Mouse (Mus musculus) embryo, embryonic 9.5 days (tissue): ENCODE measurements around the gene Lmo3.

ENCODE experiments used
- DNase-seq: peaks from one replicate; pipeline ENCODE4 v3.0.0-alpha.2; 2017; ENCODE audit errors: extremely low spot score

Lmo3 gene

DNA sequence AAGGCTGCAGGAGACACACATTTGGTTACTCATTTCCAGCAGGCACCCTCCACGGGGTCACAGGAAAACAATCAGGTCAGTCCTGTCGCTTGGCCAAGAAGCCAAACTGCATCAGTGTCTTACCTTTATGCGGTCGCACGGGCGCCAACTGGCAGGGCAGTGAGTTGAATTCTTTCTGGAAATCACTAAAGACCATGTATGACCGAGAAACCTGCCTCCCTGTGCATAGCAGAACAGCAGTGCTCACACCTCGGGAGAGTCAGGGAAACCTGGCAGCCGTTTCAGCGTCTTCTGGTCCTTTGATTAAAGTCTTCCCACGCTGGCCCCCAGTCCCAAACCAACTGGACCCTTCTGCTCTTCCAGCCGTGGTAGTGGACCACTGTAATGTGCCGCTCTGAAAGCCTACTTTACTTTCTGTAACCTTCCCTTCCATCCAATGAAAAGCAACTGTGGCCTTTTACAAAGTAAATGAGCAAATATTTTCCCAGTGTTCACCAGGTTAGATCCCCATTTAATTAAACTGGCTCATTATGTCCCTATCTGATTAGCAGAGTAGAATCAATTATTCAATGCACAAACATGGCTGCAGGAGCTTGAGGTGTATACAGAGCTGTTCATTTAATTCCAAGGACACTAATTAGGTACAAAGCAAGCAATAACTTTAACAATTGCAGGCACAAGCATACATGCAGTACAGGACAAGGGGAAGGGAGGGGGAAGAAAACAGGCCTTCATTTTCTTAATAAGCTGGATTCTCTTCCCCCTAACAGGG, at the start of gene Lmo3:
Lmo3 (minus strand) TSS at position 235 of the 772 bp plus-strand sequence.
- no peak for DNase-seq

DNA sequence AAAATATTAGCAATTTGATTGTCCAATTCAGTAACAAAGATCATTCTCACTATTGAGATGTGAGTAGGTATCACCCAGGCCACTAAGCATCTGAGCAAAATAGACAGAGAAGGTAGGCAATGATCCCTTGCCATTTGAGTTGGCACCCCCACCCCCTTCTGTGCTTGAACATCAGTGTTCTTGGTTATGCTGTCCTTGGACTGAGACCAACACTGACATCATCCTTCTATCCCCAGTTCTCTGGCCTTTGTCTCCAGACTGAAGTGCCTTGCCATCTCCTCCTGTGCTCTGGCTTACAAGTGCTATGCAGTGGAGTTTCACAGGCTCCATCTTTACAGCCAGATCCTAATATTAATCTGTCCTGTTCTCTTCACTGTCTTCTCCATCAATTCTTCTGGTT, 39.0 kb upstream of the Lmo3 start:
- DNase-seq = no peak

DNA sequence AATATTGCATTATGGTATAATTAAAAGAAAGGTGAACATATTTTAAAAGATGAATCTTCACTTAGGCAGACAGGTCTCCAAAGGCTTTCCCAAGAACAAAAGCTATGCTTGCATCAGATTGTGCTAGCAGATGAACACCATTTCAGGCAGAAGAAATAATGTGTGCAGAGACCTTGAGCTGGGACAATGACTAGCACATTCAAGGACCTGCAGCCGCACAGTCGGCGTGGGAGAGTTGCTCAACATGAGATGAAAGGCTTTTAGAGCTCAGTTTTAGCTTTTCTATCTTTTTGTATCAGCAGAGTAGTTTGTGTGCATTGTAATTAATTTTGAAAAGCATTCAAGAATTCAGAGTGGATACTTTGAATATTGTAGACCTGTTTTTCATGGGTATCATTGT, 36.6 kb upstream of the Lmo3 start:
- DNase-seq = no peak

DNA sequence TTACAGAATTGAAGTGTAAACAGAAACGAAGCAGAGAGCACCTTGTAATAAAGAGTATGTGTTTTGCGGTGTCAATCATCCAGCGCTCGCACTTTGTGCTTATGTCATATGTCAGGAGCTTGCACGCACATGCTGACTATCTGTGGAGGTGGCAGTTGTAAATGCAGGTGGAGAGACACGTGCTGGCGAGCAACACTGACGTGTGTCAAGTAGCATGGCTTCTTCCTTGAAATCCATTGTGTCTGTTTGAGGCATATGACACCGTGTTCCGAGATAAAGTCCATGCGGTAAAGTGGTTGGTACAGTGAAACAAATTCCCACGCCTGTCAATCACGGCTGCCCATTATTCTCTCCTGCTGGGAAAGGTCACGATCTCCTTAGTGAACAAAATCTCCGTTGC, 15.2 kb upstream of the Lmo3 start:
- no peak for DNase-seq

DNA sequence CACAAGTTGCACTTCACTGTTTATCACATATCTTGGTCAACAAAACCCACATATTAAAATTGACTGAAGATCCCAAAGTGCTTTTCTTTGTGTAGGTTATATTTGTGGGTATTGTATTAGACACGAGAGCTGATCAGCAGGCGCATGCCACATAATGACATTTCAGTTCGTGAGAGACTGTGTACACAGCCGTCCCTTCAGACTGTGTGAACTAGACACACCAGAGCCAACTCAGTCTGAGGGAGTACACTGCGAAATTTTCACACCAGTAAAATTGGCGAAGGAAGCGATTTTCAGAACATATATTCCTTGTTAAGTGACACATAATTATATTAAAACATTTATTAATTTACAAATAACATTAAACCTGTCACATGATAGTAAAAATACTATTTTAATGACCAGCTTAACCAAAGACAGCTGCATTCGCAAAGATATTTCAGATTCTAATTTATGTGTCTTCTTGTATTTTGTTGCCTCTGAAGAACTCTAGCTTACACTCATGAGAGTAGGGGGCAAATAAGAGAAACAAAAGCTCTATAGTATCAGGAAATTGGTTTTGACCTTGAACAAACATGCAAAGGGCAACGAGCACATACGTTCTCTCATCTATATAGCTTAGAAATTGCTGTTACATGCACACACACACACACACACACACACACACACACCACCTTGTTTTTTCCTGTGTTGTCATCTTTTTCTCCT, 14.4 kb upstream of the Lmo3 start:
- DNase-seq = no peak

DNA sequence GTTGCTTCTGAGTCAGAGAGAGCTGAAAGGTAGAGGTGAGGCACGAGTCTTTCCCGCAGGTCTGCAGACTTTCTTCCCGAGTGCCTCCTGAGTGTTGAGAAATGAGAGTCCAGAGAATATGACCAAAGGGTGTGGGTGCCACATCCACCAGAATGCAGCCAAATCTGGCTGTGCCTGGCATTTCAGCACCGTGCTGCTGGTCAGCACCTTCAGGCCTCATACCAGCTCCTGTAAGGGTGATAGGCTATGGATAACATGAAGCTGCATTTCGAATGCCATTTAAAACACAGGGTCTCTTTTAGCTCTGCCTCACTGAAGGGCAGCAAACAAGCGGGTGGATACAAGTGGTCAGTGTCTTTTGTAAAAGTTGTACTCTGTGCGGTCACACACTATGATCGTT, 1.5 kb upstream of the Lmo3 start:
- DNase-seq = peak; percentile 15

DNA sequence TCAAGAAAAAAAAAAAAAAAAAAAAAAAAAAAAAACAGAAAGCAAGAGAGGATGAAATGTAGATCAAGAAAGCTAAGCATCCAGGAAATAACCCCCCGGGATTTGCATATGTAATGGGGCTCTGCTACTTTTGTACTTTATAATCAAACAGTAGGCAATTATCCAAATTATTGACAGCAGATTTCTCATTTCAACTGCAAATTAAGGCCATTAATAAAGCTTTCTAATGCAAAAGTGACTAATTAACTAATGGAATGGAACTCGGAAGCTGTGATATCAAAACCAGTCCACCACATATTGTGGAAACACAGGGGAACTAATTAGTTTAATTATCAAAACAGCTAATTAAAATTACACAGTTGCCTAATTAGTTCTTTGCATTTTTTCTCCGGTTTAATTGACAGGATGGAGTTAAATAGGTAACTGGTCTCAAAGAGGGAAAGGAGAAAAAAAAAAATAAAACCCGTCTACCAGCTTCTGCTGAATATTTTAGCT, 785 bp upstream of the Lmo3 start:
- no peak for DNase-seq

DNA sequence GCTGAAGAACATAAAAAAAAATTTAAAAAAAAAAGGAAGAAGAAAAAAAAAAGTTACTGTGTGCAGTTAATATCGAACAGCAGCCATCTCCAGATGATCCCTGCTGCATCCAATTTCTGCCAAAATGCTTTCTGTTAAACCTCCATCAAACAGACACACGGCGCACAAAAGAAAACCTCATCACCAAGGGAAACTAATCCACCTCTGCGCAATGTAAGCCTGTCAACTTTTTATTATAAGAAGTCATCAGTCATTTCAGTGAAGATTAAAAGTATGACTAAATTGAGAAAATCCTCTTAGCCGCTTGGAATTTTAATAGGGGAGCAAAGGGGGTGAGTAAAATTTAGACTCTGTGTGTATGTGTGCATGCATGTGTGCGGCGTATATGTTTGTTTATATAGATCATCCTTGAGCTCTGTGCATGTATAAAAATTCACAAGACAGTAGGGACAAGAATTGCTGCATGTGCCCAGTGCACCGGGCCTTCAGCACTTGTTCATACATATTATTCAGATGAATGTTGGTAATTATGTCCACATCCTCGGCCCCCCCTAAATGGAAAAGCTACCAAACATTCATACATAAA, 1.2 kb downstream of the Lmo3 start:
- no peak for DNase-seq

DNA sequence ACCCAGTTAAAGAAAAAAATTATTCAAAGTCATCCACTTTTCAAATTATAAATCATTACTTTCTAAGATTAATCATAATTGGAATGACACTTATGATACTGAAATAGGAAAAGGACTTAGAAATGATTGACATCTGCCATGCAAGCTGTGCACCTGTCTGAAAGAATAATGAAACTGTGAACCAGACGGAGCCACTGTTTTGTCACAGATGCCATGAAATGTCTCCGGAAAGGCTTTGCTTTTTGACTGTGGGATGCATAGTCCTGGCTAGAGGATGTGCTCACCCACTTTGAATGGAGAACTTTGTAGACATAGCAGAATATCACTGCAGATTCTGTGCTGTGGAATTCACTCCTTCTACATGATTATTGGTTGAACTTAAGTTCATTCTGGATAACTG, 18.4 kb downstream of the Lmo3 start:
- no peak for DNase-seq

DNA sequence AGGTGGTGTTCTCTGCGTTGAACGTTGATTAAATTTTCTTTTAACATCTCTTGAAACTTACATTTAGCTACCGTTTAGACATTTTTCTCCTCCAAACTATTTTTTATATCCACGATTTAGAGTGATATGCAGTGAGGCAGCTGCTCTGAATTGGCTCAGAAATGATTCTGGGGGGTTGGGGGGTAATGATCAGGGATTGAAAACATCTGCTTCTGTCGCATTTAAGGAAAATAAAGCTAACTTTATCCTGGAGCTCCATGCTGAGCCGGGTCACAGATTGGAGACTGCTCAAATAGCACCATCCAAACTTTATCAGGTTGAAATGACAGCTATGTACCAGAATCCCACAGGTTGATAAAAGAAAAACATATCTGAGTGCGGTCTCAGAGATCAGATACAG, 29.6 kb downstream of the Lmo3 start:
- no peak for DNase-seq

DNA sequence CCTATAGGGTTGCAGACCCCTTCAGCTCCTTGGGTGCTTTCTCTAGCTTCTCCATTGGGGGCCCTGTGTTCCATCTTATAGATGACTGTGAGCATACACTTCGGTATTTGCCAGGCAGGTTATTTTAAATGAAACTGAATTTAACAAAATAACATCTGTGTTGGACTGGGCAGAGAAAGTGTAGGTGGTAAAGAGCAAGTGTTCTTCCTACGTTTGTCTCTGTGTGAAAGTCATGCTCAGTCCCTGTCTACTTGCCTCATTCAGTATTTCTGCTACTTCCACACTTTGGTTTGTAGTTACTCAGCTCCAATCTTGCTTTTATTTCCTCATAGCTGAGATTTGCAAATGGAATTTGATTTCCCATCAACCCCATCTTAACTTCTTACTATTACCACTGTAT, 46.9 kb downstream of the Lmo3 start:
- no peak for DNase-seq

DNA sequence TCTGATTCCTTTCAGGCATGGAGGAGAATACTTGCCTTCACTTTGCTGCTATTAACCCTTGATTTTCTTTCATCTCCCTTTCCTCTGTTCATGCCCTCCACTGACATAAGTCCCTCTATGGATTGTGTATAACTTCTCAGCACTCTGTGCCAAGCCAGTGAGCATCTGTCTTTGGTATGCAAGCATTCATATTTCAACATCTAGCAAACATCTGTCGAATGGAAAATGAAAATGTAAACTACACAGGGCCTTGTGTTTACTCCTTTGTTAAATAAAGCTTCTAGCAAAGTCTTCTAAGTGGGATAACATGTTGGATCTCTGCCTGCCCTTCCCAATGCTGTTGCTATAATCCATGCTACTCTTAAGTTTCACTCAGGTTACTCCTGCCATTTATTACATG, 75.1 kb downstream of the Lmo3 start:
- no peak for DNase-seq

DNA sequence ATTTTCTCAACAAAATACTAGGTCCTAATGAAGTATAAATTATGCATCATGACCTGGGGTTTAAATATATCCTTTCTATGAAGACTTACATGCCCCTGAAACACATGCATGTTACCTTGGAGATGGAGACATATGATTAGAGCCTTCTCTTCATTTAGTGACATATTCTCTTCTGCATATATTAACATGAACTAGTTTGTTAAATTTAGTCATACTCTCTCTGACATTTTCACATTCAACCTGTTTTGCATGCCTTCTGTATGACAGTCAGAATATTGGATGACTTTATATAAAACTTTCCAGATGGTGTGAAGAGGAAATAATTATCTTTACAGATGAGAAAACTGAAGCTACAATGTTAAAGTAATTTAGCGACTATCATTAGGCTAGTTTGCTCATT, 77.8 kb downstream of the Lmo3 start:
- DNase-seq = no peak

DNA sequence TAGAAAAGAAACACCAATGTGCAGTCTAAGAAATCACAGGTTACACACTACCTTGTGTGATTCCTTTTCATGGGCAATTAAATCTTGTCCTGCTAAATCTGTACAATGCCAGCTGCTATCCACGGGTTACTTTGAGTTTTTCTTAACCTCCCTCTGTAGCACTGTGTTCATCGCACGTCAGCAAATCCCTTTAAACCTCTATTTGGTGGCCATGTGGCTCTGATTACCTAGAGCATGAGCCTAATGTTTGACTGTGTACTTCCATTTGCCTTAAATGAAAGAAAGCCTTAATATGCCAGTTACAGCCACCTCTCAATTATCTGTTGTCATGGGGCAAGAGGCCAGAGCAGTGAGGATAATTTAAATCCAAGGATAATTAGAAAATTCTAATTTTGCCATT, 98.9 kb downstream of the Lmo3 start:
- DNase-seq = no peak

DNA sequence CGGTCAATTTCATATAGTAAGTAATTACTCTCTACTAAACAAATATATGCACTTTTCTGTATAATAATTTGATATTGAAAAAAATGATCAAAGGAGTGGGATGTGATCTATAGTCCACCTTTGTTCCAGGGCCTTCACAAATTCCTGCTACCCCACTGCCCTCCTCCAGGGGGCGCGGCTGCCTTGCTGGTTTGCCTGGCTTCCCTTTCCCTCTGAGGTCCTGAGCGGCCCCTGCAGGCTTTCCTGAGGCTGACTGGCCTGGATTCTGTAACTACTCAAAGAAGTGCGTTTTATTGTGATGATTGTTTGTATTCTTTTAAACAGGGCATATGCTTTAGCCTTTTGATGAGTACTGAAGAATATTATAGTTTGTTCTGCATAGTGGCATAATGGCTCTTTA, 104.2 kb downstream of the Lmo3 start:
- peak; percentile 77 for DNase-seq

DNA sequence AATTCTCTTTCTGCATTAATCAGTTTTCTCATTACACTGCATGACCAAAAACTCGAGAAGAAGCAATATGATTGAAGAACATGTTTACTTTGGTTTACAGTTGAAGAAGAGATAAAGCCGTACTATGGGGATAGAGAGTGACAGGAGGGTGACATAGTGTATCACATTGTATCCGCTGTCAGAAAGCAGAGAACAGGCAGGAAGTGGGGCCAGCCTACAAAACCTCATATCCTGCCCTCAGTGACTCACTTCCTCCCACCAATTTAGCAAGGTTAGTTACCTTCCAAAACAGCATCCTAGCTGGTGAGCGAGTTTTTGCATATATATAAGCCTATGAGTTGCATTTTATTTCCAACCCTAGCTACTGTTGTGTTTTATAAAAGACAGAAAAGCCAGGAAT, 112.6 kb downstream of the Lmo3 start:
- no peak for DNase-seq

DNA sequence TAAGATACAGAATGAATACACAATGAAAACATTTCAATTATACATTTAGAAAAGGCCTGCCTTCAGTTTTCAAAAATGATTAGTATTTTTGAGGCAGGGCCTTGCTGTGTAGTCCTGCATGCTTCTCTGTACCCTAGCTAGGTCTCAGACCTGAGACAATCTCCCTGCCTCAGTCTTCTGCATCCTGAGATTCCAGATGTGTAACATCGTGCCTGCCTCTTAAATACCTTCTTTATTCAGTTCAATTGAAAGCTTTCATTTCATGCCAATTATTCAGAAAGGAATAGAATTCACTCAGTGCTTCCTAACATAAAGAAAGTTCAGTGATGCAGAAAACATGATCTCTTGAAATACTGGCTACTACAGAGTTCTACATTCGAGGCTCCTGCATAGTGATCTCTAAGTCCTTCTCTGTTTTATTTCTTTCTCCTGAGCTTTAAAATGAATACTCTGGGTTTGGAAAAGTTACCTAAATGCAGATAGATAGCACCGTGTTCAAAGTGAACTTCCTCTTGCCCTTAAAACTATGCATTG, 137.2 kb downstream of the Lmo3 start:
- no peak for DNase-seq

DNA sequence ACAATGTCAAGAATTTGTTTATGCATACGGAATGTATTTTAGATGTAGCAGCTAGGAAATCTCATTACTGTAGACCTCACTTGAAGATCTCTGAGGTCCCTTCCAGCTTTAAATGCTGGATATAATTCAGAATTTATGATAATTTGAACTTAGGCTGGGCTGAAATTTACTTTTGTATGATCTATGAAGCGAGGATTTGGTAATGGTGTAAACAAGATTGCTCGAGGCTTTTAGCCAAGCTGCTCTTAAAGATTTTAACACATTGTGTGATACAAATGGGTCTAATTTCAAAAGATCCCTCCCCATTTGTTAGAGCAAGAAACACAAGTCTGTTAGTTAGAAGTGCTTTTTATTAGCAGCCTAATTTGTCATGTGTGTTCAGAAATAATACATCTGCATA, 144.4 kb downstream of the Lmo3 start:
- no peak for DNase-seq

DNA sequence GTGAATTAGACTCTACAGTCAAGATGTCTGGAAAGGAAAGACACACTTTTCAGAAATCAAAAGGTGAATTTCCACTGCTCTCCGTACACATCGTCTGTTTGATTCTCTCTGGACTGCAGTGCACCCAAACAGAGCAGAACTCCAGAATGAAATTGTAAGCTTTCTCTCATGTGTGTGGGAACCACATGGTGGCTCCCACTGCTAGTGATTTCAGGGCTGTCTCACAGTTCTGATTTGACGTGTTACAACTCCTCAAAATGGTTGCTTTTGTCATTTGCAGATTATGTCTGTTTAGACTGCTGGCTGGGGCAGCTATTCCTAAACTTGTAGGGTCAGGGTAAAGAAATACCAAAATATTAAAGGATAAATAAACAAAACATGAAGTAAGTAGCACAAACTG, 145.0 kb downstream of the Lmo3 start:
- no peak for DNase-seq

DNA sequence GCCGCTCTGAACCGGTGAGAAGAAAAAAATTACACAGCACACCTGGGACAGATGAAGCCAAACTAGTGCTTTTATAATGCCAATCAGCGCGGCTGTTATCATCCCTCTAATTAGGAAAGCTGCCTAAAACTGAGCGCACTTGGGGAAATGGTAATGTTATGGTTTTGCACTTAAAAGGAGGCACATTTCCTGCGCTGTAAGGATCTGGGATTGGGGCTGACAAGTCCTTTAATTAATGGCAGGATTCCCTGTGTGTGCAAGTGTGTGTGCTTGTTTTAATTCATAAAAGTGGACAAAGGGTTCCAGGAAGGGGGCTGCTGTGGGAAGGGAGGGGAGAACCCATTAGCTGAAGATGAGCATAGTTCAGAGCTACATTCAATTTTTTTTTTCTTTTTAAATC, 154.4 kb downstream of the Lmo3 start:
- DNase-seq = no peak

DNA sequence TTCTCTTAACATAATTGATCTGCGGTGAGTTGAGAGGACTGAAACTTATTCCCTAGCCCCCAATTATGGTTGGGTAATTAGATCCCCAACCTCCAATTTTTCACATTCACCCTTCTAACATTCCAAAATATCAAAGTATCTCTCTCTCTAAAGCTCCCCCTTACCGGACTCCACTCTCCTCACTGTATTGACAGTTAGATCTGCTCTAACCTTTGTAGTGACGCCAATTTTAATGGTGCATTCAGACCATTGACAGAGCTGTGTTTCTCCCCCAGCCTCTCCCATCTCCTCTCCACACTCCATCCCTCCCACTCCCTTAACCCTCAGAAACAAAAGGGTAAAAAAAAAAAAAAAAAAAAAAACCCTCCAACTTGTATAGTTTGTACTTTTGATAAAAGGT, 154.9 kb downstream of the Lmo3 start:
- DNase-seq = no peak

DNA sequence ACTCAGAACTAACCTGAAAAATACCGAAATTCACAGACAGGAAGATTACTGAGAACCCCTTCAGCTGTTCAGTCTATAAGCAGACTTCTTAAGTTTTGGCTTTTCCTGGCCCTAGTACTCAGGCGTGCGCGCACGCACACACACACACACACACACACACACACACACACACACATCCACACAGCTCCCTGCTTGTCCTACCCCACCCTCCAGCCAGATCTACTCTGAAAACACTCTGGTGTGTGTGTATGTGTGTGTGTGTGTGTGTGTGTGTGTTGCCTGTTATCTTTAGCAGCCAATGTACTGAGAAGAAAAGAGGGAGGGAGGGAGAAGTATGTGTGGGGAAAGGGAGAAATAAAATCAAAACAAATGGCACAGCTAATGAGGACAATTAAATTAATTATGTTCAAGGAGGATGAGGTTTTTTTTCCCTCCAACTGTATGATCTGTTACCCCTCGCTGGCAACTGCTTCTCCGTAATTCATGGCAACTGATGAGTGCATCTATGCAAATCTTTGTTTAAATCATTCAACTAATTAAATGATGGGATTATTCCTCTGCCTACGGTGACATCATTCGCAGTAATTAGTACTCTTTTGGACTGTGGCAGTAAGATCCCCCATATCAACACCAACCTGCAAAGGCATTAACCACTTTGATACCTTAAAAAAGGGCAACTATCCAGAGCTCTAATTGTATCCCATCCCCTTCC, 157.1 kb downstream of the Lmo3 start:
- DNase-seq = no peak
